Mouse (Mus musculus) frontal cortex, postnatal 36 days (tissue): ENCODE measurements around the gene Olfr263.

Experiments
- DNase-seq, 2 experiments: peaks; one replicate each; pipeline ENCODE4 v3.0.0; 2022; ENCODE audit warnings: low spot score in 2 of 2

Gene Olfr263

GRCm38 (mm10) chr13:21169657-21170430 is 40.4 kb downstream of the Olfr263 start:
- peak; percentile 82 to 86 for DNase-seq

- no peak for DNase-seq
These were observed 41.2 kb downstream of the Olfr263 start for GRCm38 (mm10) chr13:21170431-21171155.

- DNase-seq = peak in 1 of 2 experiments; percentile 9
These were observed 41.7 kb downstream of the Olfr263 start for GRCm38 (mm10) chr13:21171156-21171530.

- peak; percentile 20 to 46 for DNase-seq
These were observed 42.2 kb downstream of the Olfr263 start for GRCm38 (mm10) chr13:21171600-21172150.

- DNase-seq = peak; percentile 74 to 80
These were observed 43.0 kb downstream of the Olfr263 start for GRCm38 (mm10) chr13:21172241-21173027.

GRCm38 (mm10) chr13:21173072-21173471 is 43.6 kb downstream of the Olfr263 start:
- DNase-seq = peak; percentile 72 to 77

- DNase-seq = no peak
These were observed 47.3 kb downstream of the Olfr263 start for GRCm38 (mm10) chr13:21176733-21177132.

- DNase-seq = no peak
These were observed 48.2 kb downstream of the Olfr263 start for GRCm38 (mm10) chr13:21177657-21178056.

GRCm38 (mm10) chr13:21178364-21178763 is 48.9 kb downstream of the Olfr263 start:
- DNase-seq = no peak

GRCm38 (mm10) chr13:21179367-21179723 is 49.9 kb downstream of the Olfr263 start, which contains the start of gene Trim27:
Gene Trim27, plus strand, starts transcription at chr13:21179445.
- DNase-seq = no peak

- peak; percentile 90 to 92 for DNase-seq
These were observed 50.5 kb downstream of the Olfr263 start for GRCm38 (mm10) chr13:21179724-21180550.

- peak in 1 of 2 experiments; percentile 26 for DNase-seq
These were observed 51.4 kb downstream of the Olfr263 start for GRCm38 (mm10) chr13:21180551-21181530.

GRCm38 (mm10) chr13:21181996-21182395 is 52.6 kb downstream of the Olfr263 start:
- no peak for DNase-seq

- no peak for DNase-seq
These were observed 53.6 kb downstream of the Olfr263 start for GRCm38 (mm10) chr13:21183066-21183465.

GRCm38 (mm10) chr13:21183661-21184060 is 54.2 kb downstream of the Olfr263 start:
- no peak for DNase-seq

GRCm38 (mm10) chr13:21185521-21185920 is 56.1 kb downstream of the Olfr263 start:
- no peak for DNase-seq
